Mouse (Mus musculus): ENCODE data around the gene Ggt6.

- no peak for TF ChIP-seq CTCF (IDR thresholded peaks at IDR 0.05; ENCODE audit: low read depth)
- no peak for TF ChIP-seq EP300 (IDR thresholded peaks at IDR 0.05; ENCODE audit: low read depth)
Observed at GRCm38 (mm10) chr11:72468525-72468924, 33.2 kb downstream of the Ggt6 start.

All from liver, postnatal 0 days (tissue).